Mouse (Mus musculus) R1 (cell line): ENCODE data around the gene BC107364.
"Not testable (repeated sequence)": the region's sequence is repeated elsewhere in the genome, so short reads cannot be mapped to it uniquely, and the experiment has no call there.

Experiments
- DNase-seq: peaks from one replicate; pipeline ENCODE4 v3.0.0-alpha.2; 2018; ENCODE audit warnings: low read depth, low spot score

The BC107364 gene

DNA sequence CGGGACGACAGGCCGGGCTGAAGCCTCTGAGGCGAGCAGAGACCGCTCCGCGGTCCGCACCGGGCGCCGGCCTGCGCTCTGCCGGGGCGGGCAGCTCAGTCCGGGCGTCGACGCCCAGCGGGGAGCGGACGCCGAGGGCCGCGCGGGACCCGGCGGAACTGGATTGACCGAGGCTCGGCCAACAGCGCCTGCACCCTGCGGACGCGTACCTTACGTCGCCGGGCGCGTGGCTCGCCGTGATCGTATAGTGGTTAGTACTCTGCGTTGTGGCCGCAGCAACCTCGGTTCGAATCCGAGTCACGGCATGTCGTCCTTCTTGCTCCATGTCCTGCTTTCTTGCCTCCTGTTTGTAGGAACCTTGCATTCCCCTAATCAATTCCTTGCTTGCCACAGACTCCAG is at the start of gene BC107364:
Gene BC107364 (minus strand): TSS at position 45 of the 400 bp plus-strand sequence.
- DNase-seq: not testable (repeated sequence)

- DNase-seq: peak; percentile 86
Measured at GRCm38 (mm10) chr3:96501391-96502115, 49.4 kb upstream of the BC107364 start.

DNA sequence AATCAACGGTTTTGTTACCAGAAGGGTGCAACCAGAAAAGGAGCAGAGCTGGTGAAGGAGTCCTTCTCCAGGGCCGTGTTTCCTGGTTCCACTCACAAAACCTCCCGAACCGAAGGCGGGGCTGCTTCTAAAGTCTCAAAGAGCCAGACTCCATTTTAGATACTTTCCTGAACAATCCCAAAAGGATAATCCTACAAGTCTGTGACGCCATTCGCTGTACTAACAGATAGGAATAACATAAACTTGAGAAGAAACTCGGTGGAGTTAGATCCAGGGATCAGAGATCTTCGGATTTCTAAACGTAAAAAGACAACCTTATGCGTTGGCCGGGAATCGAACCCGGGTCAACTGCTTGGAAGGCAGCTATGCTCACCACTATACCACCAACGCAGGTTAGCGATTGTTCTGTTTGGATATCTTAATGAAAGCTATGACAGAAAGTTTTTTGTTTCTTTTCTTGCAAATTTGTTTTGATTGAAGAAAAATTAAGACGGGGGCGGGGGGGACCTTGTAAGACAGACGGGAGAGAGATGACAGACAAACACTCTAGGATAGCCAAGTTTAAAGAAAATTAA is 48.7 kb upstream of the BC107364 start:
- DNase-seq: peak; percentile 89

GRCm38 (mm10) chr3:96500289-96500621 is 48.1 kb upstream of the BC107364 start:
- peak; percentile 86 for DNase-seq

- DNase-seq: peak; percentile 85
Measured at GRCm38 (mm10) chr3:96499481-96500288, 47.6 kb upstream of the BC107364 start.

DNA sequence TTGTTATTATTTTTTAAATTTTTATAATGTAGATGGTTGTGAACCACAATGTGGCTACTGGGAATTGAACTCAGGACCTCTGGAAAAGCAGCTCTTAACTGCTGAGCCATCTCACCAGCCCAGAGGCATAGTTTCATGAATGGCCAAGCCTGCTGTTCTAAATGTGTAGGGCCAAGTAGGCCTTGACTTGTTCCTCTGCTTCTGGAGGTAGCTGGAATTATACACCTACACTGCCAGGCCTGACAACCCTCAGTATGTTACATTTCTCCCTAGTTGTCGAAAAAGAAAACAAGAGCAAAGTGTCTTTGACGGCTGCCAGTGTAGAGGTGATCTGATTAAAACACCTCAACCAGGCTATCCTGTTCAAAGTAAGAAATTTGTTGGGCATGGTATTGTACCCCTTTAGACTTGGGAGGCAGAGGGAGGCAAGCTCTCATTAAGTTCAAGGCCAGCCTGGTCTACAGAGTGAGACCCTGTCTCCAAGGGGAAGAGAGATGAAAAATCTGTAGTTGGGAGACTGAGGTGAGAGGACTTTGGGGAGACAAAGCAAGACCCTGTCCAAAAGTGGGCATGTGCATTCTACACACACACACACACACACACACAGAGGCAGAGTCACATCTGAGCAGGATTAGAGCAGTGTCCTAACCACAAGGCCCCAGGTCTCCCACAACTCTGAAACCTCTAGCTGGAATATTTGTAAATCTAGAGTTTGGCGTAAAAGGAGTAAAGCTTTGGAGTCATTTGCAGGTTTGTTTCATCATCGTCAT is 46.6 kb upstream of the BC107364 start:
- DNase-seq: peak; percentile 36

- peak; percentile 88 for DNase-seq
Measured at GRCm38 (mm10) chr3:96497451-96498028, 45.4 kb upstream of the BC107364 start.

- DNase-seq: not testable (repeated sequence)
Measured at GRCm38 (mm10) chr3:96496620-96497275, 44.6 kb upstream of the BC107364 start.

DNA sequence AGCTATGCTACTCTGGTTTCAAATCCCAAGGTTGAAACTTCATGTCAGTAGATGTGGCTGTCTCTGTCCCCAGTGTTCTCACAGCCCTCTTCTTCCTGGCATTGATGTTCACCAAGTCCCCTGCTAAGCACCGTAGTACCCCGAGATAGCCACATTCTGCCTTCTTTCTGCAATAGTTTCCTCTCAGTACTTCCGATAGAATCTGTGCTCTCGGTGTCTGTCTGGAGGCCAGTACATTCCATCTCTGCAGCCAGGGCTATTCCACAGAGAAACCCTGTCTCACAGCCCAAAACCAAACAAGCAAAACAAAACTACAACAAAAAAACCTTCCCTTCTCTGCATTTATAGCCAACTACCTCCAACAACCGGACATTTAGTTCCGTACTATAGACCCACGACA is 44.1 kb upstream of the BC107364 start:
- no peak for DNase-seq

DNA sequence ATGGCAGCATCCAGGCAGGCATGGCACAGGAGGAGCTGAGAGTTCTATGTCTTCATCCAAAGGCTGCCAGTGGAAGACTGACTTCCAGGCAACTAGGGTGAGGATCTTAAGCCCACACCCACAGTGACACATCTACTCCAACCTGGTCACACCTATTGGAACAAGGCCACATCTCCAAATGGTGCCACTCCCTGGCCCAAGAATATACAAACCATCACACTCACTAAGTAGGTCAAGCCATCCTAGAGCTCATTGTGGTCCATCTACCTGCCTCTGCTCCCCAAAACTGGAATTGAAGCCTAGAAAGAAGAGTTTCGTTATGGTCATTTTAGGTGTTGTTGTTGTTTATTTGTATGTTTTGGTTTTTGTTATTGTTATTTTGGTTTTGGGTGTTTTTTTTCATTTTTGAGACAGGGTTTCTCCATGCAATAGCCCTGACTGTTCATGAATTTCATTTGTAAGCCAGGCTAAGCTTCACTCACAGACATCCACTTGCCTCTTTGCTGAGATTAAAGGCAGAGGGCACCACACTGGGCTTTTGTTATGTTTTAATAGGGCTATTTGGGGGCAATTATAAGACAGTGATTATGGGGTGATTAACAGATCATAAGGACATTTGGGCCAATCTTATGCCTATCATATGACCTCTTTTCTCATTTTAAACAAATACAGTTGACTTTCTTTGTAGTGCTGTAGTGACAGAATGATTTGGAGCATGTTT is 43.5 kb upstream of the BC107364 start:
- no peak for DNase-seq

GRCm38 (mm10) chr3:96494912-96495311 is 42.8 kb upstream of the BC107364 start:
- no peak for DNase-seq

DNA sequence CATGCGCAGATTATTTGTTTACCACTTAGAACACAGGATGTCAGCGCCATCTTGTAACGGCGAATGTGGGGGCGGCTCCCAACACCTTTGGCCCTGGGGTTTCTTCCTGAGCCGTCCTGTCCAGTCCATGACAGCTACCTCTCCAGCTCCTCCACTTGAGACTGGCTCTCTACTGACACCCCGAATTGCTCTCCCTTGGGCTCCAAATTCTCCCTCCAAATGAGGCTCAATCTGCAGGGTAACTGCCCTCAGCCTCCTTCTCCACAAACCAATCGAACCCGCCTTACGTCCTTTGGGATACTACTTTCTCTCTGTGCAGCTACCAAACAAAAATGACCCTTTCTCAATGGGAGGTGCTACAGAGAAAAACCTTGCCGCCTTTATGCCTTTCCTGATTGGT is 42.4 kb upstream of the BC107364 start:
- DNase-seq: not testable (repeated sequence)

DNA sequence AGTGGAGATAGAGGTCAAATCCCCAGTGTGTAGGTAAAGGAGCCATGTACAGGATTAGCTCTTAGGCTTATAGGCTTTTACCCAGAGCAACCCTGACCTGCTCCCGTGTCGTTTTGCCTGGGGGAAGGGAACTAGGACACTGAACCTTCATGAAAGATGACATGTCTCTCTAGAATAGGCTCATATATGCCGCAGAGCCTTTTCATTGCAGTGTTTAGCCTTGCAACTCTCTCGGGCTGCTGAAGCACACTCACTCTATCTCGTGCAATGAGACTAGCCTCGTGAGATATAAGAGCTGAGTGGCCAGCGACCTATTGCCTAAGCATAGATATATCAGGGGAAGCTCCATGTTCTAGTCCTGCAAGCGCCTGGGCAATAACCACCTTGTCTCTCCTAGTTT is 37.5 kb upstream of the BC107364 start:
- not testable (repeated sequence) for DNase-seq

DNA sequence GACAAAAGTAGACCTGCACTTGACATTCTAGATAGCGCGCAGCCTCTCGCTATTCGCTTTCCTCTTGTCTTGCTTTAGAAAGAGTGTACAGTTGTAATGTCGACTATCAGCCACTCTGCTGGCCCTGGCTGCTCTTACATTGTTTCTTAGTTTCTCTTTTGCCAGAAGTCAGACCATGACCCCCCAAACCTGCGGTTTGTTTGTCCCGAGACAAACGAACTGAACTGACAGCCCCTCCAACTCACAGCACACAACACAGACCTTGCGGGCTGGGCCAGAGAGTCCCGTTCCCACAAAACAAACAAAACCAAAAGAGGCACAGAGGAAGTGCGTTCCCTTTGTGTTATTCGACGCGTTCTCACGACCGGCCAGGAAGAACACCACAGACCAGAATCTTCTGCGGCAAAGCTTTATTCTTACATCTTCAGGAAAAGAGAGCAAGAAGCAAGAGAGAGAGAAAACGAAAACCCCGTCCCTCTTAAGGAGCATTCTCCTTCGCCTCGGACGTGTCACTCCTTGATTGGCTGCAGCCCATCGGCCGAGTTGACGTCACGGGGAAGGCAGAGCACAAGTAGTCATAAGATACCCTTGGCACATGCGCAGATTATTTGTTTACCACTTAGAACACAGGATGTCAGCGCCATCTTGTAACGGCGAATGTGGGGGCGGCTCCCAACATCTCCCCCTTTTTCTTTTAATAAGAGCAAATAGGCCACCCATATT is 37.0 kb upstream of the BC107364 start:
- not testable (repeated sequence) for DNase-seq

DNA sequence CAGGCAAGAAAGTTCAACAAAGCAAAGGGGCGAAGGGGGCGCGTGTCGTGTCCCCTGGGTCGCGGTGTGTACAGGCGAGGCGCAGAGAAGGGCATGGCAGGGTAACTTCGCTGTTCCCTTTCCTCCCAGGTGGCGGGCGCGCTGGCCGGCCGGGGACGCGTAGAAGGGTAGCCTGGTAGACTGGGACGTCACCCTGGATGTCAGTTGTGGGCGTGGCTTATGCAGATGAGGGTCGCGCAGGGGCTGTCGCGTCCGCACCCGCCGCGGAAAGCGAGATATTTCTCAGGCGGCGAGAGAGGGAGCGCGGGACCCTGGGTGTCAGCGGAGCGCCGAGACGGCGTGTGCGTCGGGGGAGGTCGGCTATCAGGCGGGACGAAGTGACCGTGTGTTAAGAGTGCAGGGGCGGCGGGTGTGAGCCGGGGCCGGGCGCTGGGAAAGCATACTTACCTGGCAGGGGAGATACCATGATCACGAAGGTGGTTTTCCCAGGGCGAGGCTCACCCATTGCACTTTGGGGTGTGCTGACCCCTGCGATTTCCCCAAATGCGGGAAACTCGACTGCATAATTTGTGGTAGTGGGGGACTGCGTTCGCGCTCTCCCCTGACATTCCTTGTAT is 36.3 kb upstream of the BC107364 start:
- not testable (repeated sequence) for DNase-seq

- peak; percentile 70 for DNase-seq
Measured at GRCm38 (mm10) chr3:96487596-96488289, 35.6 kb upstream of the BC107364 start.

DNA sequence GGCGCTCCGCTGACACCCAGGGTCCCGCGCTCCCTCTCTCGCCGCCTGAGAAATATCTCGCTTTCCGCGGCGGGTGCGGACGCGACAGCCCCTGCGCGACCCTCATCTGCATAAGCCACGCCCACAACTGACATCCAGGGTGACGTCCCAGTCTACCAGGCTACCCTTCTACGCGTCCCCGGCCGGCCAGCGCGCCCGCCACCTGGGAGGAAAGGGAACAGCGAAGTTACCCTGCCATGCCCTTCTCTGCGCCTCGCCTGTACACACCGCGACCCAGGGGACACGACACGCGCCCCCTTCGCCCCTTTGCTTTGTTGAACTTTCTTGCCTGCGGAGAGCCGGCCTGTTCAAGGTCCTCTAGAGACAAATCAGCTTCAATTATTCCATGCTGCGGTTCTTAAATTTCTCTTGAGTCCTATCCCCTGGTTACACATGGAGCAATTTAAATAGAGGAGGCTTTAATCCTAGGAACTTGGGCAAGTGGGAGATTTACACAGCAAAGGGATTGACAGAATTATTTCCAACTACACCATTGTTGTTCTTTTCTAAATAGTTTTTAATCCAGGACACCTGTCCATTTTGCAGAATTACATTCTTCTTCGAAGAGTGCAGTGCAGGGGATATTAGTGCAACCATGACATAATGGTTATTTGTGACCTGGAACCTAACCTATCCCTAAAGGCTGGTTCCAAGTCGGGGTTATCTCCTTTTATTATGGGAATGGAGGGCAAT is 34.9 kb upstream of the BC107364 start:
- not testable (repeated sequence) for DNase-seq
